Mouse (Mus musculus): ENCODE data around the gene Lrrc74a.

Gene Lrrc74a

GRCm38 (mm10) chr12:86734319-86734810 lies at the start of gene Lrrc74a:
Lrrc74a (plus strand) TSS chr12:86734369.
- DNase-seq = no peak

- DNase-seq = no peak
These were observed 48.9 kb upstream of the Lrrc74a start for GRCm38 (mm10) chr12:86685275-86685674.

- DNase-seq = no peak
These were observed 47.4 kb upstream of the Lrrc74a start for GRCm38 (mm10) chr12:86686551-86687330.

GRCm38 (mm10) chr12:86687445-86687955 lies 46.7 kb upstream of the Lrrc74a start:
- no peak for DNase-seq

GRCm38 (mm10) chr12:86687971-86688573 lies 46.1 kb upstream of the Lrrc74a start:
- DNase-seq = no peak

- no peak for DNase-seq
These were observed 45.3 kb upstream of the Lrrc74a start for GRCm38 (mm10) chr12:86688917-86689316.

GRCm38 (mm10) chr12:86690700-86691485 lies 43.3 kb upstream of the Lrrc74a start:
- no peak for DNase-seq

GRCm38 (mm10) chr12:86692471-86693356 lies 41.5 kb upstream of the Lrrc74a start:
- no peak for DNase-seq

- DNase-seq = no peak
These were observed 40.8 kb upstream of the Lrrc74a start for GRCm38 (mm10) chr12:86693389-86693788.

GRCm38 (mm10) chr12:86694441-86694840 lies 39.7 kb upstream of the Lrrc74a start:
- no peak for DNase-seq

- no peak for DNase-seq
These were observed 36.2 kb upstream of the Lrrc74a start for GRCm38 (mm10) chr12:86697996-86698395.

- DNase-seq = no peak
These were observed 35.6 kb upstream of the Lrrc74a start for GRCm38 (mm10) chr12:86698537-86698936.

GRCm38 (mm10) chr12:86699965-86700926 lies 33.9 kb upstream of the Lrrc74a start:
- peak; percentile 63 for DNase-seq

- DNase-seq = no peak
These were observed 33.2 kb upstream of the Lrrc74a start for GRCm38 (mm10) chr12:86700927-86701310.

GRCm38 (mm10) chr12:86701491-86701890 lies 32.7 kb upstream of the Lrrc74a start:
- no peak for DNase-seq

- no peak for DNase-seq
These were observed 31.5 kb upstream of the Lrrc74a start for GRCm38 (mm10) chr12:86702690-86703089.

GRCm38 (mm10) chr12:86705843-86706242 lies 28.3 kb upstream of the Lrrc74a start:
- no peak for DNase-seq

- no peak for DNase-seq
These were observed 20.1 kb upstream of the Lrrc74a start for GRCm38 (mm10) chr12:86714026-86714425.

- peak; percentile 75 for DNase-seq
These were observed 18.8 kb upstream of the Lrrc74a start for GRCm38 (mm10) chr12:86715401-86715800.

- DNase-seq = no peak
These were observed 17.2 kb upstream of the Lrrc74a start for GRCm38 (mm10) chr12:86716962-86717361.

All from right cerebral cortex, postnatal 4 days (tissue).